Mouse (Mus musculus) cerebellum, adult 18-20 months (tissue): ENCODE data around the gene Ddost.
A peak's percentile ranks its signal among the peaks of the same experiment; 100 is the strongest.

Source experiments
- DNase-seq, 2 experiments: peaks; one replicate each; pipeline ENCODE4 v3.0.0; 2021

Gene Ddost

DNA sequence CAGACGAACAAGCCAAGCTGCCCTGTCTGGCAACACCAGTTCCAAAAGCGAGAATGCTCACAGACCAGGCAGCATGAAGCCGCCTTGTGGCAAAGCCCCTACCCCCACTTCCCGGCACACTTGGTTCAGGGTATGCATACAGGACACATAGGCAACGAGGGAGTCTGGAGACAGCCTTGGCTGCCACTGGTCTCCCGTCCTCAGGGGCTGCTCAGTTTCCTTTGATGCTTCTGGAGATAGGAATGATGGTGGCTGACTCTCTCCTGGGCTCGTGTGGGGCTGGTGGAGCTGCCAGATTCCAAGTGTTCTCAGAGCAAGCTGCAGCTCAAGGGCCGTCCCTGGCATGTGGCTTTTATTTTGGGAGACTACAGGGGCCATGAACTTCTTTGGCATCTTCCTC, 36.9 kb downstream of the Ddost start:
- DNase-seq, result peak in 1 of 2 experiments; percentile 30

- DNase-seq, result no peak
Observed at GRCm38 (mm10) chr4:138342048-138342447, 37.5 kb downstream of the Ddost start.

GRCm38 (mm10) chr4:138342778-138343177, 38.2 kb downstream of the Ddost start:
- no peak for DNase-seq

DNA sequence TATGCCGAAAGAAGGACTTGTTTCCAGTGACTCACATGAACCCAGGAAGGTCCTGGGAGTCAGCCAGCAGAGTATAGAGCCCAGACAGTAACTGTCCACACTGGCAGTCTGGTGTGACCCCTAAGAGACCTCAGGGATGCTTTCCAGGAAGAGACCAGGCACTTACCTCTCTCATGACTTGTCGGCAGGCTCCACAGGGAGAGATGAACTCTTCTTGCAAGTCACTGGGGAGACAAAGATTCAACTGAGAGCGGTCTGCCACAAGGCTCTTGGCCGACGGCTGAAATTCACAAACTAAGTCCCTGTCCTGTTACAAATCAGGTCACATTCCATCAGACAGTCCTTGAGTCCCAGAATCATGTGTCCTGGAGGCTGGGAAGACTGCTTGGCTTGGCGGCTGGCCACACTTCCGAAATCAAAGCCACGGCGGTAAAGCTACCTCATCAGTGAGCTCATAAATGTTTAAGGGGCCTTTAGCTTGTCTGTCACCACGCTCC, 38.9 kb downstream of the Ddost start:
- peak; percentile 64 to 66 for DNase-seq

GRCm38 (mm10) chr4:138344891-138345545, 40.5 kb downstream of the Ddost start:
- peak in 1 of 2 experiments; percentile 43 for DNase-seq

- DNase-seq, result no peak
Observed at GRCm38 (mm10) chr4:138347280-138347679, 42.8 kb downstream of the Ddost start.

DNA sequence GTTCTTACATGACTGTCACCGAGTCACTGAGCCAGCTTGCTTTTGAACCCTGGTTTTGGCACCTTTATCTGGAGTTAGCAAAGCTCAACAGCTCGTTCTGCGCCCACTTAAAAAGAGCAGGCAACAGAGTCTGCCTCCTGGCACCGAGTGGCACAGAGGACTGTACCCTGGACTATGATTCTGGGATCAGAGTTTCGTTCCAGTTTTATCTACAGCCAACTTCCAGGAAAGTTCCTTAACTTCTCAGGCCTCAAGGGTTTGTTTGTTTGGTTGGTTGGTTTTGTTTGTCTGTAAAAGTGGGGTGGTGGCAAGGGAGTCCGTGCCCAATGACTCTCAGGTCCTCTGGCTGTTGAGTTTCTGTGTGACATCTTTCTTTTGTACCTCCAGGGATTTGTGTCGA, 44.2 kb downstream of the Ddost start:
- no peak for DNase-seq

- no peak for DNase-seq
Observed at GRCm38 (mm10) chr4:138351821-138352220, 47.3 kb downstream of the Ddost start.

DNA sequence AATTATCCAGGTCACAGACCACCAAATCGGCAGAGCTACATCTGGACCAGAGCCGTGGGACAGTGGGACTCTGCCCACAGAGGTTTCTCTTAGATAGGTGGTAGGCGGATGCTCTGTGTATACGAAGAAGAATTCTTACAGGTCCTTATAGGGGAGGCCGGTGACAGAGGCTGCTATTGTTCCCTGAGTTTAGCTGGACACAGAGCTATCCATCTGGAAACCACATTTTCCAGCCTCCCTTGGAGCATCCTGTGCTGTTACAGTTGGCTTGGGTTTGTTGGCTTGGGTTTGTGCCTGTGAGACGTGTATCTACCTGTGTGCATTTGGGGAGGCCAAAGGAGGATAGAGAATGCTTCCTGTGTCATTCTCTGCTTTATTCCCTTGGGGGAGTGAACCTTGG, 48.2 kb downstream of the Ddost start:
- no peak for DNase-seq

- no peak for DNase-seq
Observed at GRCm38 (mm10) chr4:138353438-138354171, 49.1 kb downstream of the Ddost start.

GRCm38 (mm10) chr4:138355496-138355895, 51.0 kb downstream of the Ddost start:
- no peak for DNase-seq

- no peak for DNase-seq
Observed at GRCm38 (mm10) chr4:138356141-138356540, 51.6 kb downstream of the Ddost start.

- no peak for DNase-seq
Observed at GRCm38 (mm10) chr4:138356551-138356950, 52.0 kb downstream of the Ddost start.

DNA sequence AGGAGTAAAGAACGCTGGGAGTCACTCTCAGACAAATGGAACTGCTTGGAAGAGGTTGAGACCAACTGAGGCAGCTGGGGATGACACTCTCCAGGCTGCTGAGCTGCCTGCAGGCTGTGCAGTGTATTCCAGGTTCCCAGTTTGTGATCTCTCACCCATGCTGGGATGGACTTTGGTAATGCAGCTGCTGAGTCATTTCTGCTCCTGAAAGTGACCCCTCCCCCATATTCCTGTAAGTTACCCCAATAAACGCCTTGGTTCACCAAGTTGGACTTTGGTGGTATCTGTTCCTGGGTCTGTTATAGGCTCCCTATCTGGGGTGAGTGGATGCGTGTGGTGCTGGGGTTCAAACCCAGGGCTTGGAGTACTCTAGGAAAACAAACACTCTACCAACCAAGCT, 53.6 kb downstream of the Ddost start:
- no peak for DNase-seq

- DNase-seq, result peak; percentile 58 to 63
Observed at GRCm38 (mm10) chr4:138361370-138361821, 56.9 kb downstream of the Ddost start.
